18 mouse cellular contexts compared by ENCODE assay signal in genomic region chr9:14031358-14032047, GRCm38 (mm10).
DNase-seq lines count a peak whose midpoint lies in the region; ATAC-seq and TF ChIP-seq lines count a peak whose summit lies in the region.
"Had no signal": no experiment of that assay in that cellular context is flagged by ENCODE, and none has a peak within 500 bp of the region (broad histone marks: within the 10 kb centered on the region; RNA-seq: fewer than 3 reads in every experiment).

No protein-coding gene starts in this region.

- H3K27ac ChIP-seq in hindbrain, embryonic 13.5 days = peak overlapping the region; percentile 69
- no peak overlapping the region for H3K27ac ChIP-seq in hindbrain, embryonic 11.5 days (ENCODE audit: low read depth, low read length)
- no peak overlapping the region for H3K27ac ChIP-seq in forebrain, embryonic 14.5 days (ENCODE audit: low read depth, low read length)
- peak overlapping the region; percentile 73 for H3K27ac ChIP-seq in hindbrain, embryonic 14.5 days
- H3K27ac ChIP-seq in neural tube, embryonic 13.5 days (replicated peaks) = peak overlapping the region; percentile 75
- no peak overlapping the region for H3K27ac ChIP-seq in liver, postnatal 0 days (ENCODE audit: low read depth)
- H3K27ac ChIP-seq: limb, embryonic 15.5 days; liver, embryonic 15.5 days; stomach, embryonic 15.5 days had no signal

- ATAC-seq in hindbrain, embryonic 13.5 days (ENCODE audit: low FRiP score) = peak; percentile 96
- ATAC-seq in hindbrain, embryonic 11.5 days (ENCODE audit: low FRiP score) = no peak
- ATAC-seq in forebrain, embryonic 14.5 days = peak; percentile 85
- ATAC-seq in hindbrain, embryonic 14.5 days (ENCODE audit: low FRiP score) = peak; percentile 93
- ATAC-seq in neural tube, embryonic 13.5 days (ENCODE audit: low read depth) = peak; percentile 96
- no peak for ATAC-seq in liver, postnatal 0 days

- no peak for TF ChIP-seq EP300 in liver, postnatal 0 days (IDR thresholded peaks at IDR 0.05; ENCODE audit: low read depth)

- DNase-seq in hindbrain, embryonic 11.5 days (ENCODE audit: low spot score) = no peak
- DNase-seq in forebrain, embryonic 14.5 days (ENCODE audit: low spot score) = peak; percentile 51
- peak; percentile 45 for DNase-seq in hindbrain, embryonic 14.5 days (ENCODE audit: low spot score)
- DNase-seq in liver, postnatal 0 days = no peak
- no peak for DNase-seq in layer of hippocampus, postnatal 25 days (ENCODE audit: extremely low spot score in 1 of 2, low spot score in 1 of 2)
- DNase-seq: adrenal gland, adult 2 months; cerebellum, adult 9-11 months; heart, postnatal 10 days; kidney, adult 9 months; kidney, postnatal 25 days; lung, postnatal 10 days; right cerebral cortex, postnatal 25 days had no signal

- no peak for TF ChIP-seq CTCF in liver, postnatal 0 days (IDR thresholded peaks at IDR 0.05; ENCODE audit: low read depth)

- peaks cover 8% of the 10 kb centered on the region; the same call in 1 of the 2 replicates for H3K4me1 ChIP-seq in hindbrain, embryonic 13.5 days (replicated peaks)
- H3K4me1 ChIP-seq in hindbrain, embryonic 11.5 days (replicated peaks; ENCODE audit: control insufficient read depth, insufficient read depth, low read length) = no peaks in the 10 kb centered on the region
- peaks cover 3% of the 10 kb centered on the region; the same call in 1 of the 2 replicates for H3K4me1 ChIP-seq in forebrain, embryonic 14.5 days (ENCODE audit: control insufficient read depth, insufficient read depth, low read length)
- peaks cover 3% of the 10 kb centered on the region; the same call in 1 of the 2 replicates for H3K4me1 ChIP-seq in hindbrain, embryonic 14.5 days (replicated peaks; ENCODE audit: control insufficient read depth, insufficient read depth, low read length)
- peaks cover 21% of the 10 kb centered on the region; the same call in 1 of the 2 replicates for H3K4me1 ChIP-seq in neural tube, embryonic 13.5 days (replicated peaks)
- H3K4me1 ChIP-seq in liver, postnatal 0 days (ENCODE audit: insufficient read depth) = no peaks in the 10 kb centered on the region
- H3K4me1 ChIP-seq: limb, embryonic 15.5 days; liver, embryonic 15.5 days; stomach, embryonic 15.5 days had no signal

- 49% methylated on average over 6 of the region's 6 CpGs for WGBS in hindbrain, embryonic 13.5 days
- 57% methylated on average over 6 of the region's 6 CpGs for WGBS in hindbrain, embryonic 11.5 days
- 16% methylated on average over 6 of the region's 6 CpGs for WGBS in forebrain, embryonic 14.5 days
- WGBS in hindbrain, embryonic 14.5 days = 45% methylated on average over 6 of the region's 6 CpGs
- WGBS in neural tube, embryonic 13.5 days = 47% methylated on average over 6 of the region's 6 CpGs
- WGBS in liver, postnatal 0 days (ENCODE audit: insufficient replicate concordance) = 64% methylated on average over 6 of the region's 6 CpGs

- no peak overlapping the region for H3K4me3 ChIP-seq in hindbrain, embryonic 13.5 days
- H3K4me3 ChIP-seq in hindbrain, embryonic 11.5 days (ENCODE audit: low read depth, low read length) = no peak overlapping the region
- H3K4me3 ChIP-seq in forebrain, embryonic 14.5 days (ENCODE audit: low read depth, low read length) = no peak overlapping the region
- no peak overlapping the region for H3K4me3 ChIP-seq in hindbrain, embryonic 14.5 days (replicated peaks; ENCODE audit: low read length)
- H3K4me3 ChIP-seq in neural tube, embryonic 13.5 days = no peak overlapping the region
- no peak overlapping the region for H3K4me3 ChIP-seq in liver, postnatal 0 days (ENCODE audit: low read depth, low read length)
- H3K4me3 ChIP-seq: limb, embryonic 15.5 days; liver, embryonic 15.5 days; stomach, embryonic 15.5 days had no signal

- H3K4me2 ChIP-seq in hindbrain, embryonic 13.5 days = no peak overlapping the region
- H3K4me2 ChIP-seq in hindbrain, embryonic 11.5 days (replicated peaks; ENCODE audit: low read depth, low read length) = no peak overlapping the region
- H3K4me2 ChIP-seq in forebrain, embryonic 14.5 days (ENCODE audit: low read length) = no peak overlapping the region
- no peak overlapping the region for H3K4me2 ChIP-seq in hindbrain, embryonic 14.5 days (replicated peaks)
- no peak overlapping the region for H3K4me2 ChIP-seq in neural tube, embryonic 13.5 days
- H3K4me2 ChIP-seq in liver, postnatal 0 days (ENCODE audit: low read depth, low read length) = no peak overlapping the region
- H3K4me2 ChIP-seq: heart, embryonic 11.5 days; limb, embryonic 15.5 days; liver, embryonic 15.5 days; stomach, embryonic 15.5 days had no signal

- no peaks in the 10 kb centered on the region for H3K9me3 ChIP-seq in hindbrain, embryonic 13.5 days
- no peaks in the 10 kb centered on the region for H3K9me3 ChIP-seq in hindbrain, embryonic 11.5 days (ENCODE audit: control insufficient read depth, low read length)
- no peaks in the 10 kb centered on the region for H3K9me3 ChIP-seq in forebrain, embryonic 14.5 days (replicated peaks; ENCODE audit: control insufficient read depth, low read length)
- no peaks in the 10 kb centered on the region for H3K9me3 ChIP-seq in hindbrain, embryonic 14.5 days (ENCODE audit: control insufficient read depth, low read length)
- H3K9me3 ChIP-seq in neural tube, embryonic 13.5 days = no peaks in the 10 kb centered on the region
- H3K9me3 ChIP-seq in liver, postnatal 0 days (ENCODE audit: low read length) = no peaks in the 10 kb centered on the region
- H3K9me3 ChIP-seq: limb, embryonic 15.5 days; liver, embryonic 15.5 days; stomach, embryonic 15.5 days had no signal

- no peaks in the 10 kb centered on the region for H3K27me3 ChIP-seq in hindbrain, embryonic 13.5 days
- no peaks in the 10 kb centered on the region for H3K27me3 ChIP-seq in hindbrain, embryonic 11.5 days (ENCODE audit: control insufficient read depth, insufficient read depth, low read length)
- H3K27me3 ChIP-seq in forebrain, embryonic 14.5 days (replicated peaks; ENCODE audit: control insufficient read depth, insufficient read depth, low read length) = no peaks in the 10 kb centered on the region
- H3K27me3 ChIP-seq in hindbrain, embryonic 14.5 days (ENCODE audit: control insufficient read depth, insufficient read depth, low read length) = no peaks in the 10 kb centered on the region
- no peaks in the 10 kb centered on the region for H3K27me3 ChIP-seq in neural tube, embryonic 13.5 days
- H3K27me3 ChIP-seq in liver, postnatal 0 days (ENCODE audit: insufficient read depth, low read length) = no peaks in the 10 kb centered on the region
- H3K27me3 ChIP-seq: limb, embryonic 15.5 days; liver, embryonic 15.5 days; stomach, embryonic 15.5 days had no signal

- no peak overlapping the region for H3K9ac ChIP-seq in hindbrain, embryonic 13.5 days
- no peak overlapping the region for H3K9ac ChIP-seq in hindbrain, embryonic 11.5 days (ENCODE audit: low read depth, low read length)
- H3K9ac ChIP-seq in forebrain, embryonic 14.5 days (ENCODE audit: low read length) = no peak overlapping the region
- H3K9ac ChIP-seq in hindbrain, embryonic 14.5 days = no peak overlapping the region
- no peak overlapping the region for H3K9ac ChIP-seq in neural tube, embryonic 13.5 days
- H3K9ac ChIP-seq in liver, postnatal 0 days (replicated peaks) = no peak overlapping the region
- H3K9ac ChIP-seq: limb, embryonic 15.5 days; liver, embryonic 15.5 days; stomach, embryonic 15.5 days had no signal

- no peaks in the 10 kb centered on the region for H3K36me3 ChIP-seq in hindbrain, embryonic 13.5 days
- no peaks in the 10 kb centered on the region for H3K36me3 ChIP-seq in hindbrain, embryonic 11.5 days (ENCODE audit: control insufficient read depth, insufficient read depth, low read length)
- no peaks in the 10 kb centered on the region for H3K36me3 ChIP-seq in forebrain, embryonic 14.5 days (ENCODE audit: control insufficient read depth, insufficient read depth, low read length)
- H3K36me3 ChIP-seq in hindbrain, embryonic 14.5 days (replicated peaks; ENCODE audit: control insufficient read depth, insufficient read depth) = no peaks in the 10 kb centered on the region
- H3K36me3 ChIP-seq in neural tube, embryonic 13.5 days = no peaks in the 10 kb centered on the region
- H3K36me3 ChIP-seq in liver, postnatal 0 days (replicated peaks; ENCODE audit: insufficient read depth, low read length) = no peaks in the 10 kb centered on the region
- H3K36me3 ChIP-seq: limb, embryonic 15.5 days; liver, embryonic 15.5 days; stomach, embryonic 15.5 days had no signal

Comparison
In these comparisons a context has a peak if more than half of its experiments do, and no peak if none do; other contexts are left out.
1. ATAC-seq: peak in hindbrain, embryonic 13.5 days (single experiment), forebrain, embryonic 14.5 days (single experiment), hindbrain, embryonic 14.5 days (single experiment) and neural tube, embryonic 13.5 days (single experiment); none in hindbrain, embryonic 11.5 days (single experiment) and liver, postnatal 0 days (single experiment).
2. H3K27ac ChIP-seq: peak in hindbrain, embryonic 13.5 days (single experiment), hindbrain, embryonic 14.5 days (single experiment) and neural tube, embryonic 13.5 days (single experiment); none in hindbrain, embryonic 11.5 days (single experiment), forebrain, embryonic 14.5 days (single experiment) and liver, postnatal 0 days (single experiment).
3. DNase-seq: peak in forebrain, embryonic 14.5 days (single experiment) and hindbrain, embryonic 14.5 days (single experiment); none in hindbrain, embryonic 11.5 days (single experiment), liver, postnatal 0 days (single experiment) and layer of hippocampus, postnatal 25 days (0 of 2).